Mouse (Mus musculus): Measurements from ENCODE around the gene Carmil1.

GRCm38 (mm10) chr13:24264760-24265159 lies 15.8 kb downstream of the Carmil1 start:
- TF ChIP-seq EP300 (IDR thresholded peaks at IDR 0.05; ENCODE audit: low read depth), result no peak
- no peak for TF ChIP-seq CTCF (IDR thresholded peaks at IDR 0.05; ENCODE audit: low read depth)

Data from liver, postnatal 0 days (tissue).